Mouse (Mus musculus): ENCODE results near the gene D7Ertd443e.

GRCm38 (mm10) chr7:134223444-134224161, 161.9 kb downstream of the D7Ertd443e start:
- peak; percentile 83 for TF ChIP-seq CTCF (conservative IDR thresholded peaks at IDR 0.05; ENCODE audit: low read length)
- TF ChIP-seq NANOG (IDR thresholded peaks at IDR 0.05; ENCODE audit: borderline replicate concordance, low read length): no peak
- TF ChIP-seq POU5F1 (IDR thresholded peaks at IDR 0.05; ENCODE audit: borderline replicate concordance, low read length): no peak
